Mouse (Mus musculus): ENCODE data around the gene H2al1k.
A peak's percentile ranks its signal among the peaks of the same experiment; 100 is the strongest.
"Not testable (repeated sequence)": the region's sequence is repeated elsewhere in the genome, so short reads cannot be mapped to it uniquely, and the experiment has no call there.

H2al1k gene

DNA sequence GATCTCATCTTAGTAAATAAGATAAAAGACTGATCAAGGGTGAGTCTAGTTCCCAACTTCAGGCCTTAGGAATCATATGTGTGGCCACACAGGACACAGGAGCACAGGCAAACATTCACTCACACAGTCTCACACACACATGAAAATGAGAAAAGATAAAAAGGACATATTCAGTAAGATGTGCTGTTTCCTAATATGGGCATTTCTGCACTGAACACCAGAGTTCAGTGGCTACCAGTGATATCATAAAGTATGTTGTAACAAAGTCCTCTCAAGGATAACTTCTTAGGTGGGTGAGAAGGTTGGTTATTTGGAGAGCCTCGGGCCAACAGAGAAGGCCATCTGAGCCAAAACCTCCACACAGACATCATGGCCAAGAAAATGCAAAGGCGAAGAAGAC lies at the start of gene H2al1k:
Gene H2al1k (plus strand): TSS at position 301 of the 400 bp plus-strand sequence.
- not testable (repeated sequence) for DNase-seq

DNA sequence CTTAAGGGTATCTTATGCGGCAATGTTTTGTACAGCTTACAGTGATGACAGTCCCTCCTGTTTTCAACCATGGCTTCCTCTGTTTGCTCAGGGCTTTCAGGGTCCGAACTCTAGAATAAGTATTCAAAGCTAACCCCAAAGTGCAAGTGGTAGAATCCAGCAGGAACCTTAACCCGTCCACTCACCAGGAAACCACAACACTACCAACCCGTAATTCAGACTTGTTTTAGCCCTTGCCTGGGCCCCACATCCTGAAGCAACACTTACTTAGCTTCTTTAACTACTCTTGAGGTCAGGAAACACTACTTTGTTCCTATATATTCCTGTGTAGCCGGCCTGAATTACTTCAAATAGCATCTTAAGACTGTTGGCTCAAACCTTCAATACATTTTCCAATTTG lies 47.6 kb upstream of the H2al1k start:
- DNase-seq, result no peak

DNA sequence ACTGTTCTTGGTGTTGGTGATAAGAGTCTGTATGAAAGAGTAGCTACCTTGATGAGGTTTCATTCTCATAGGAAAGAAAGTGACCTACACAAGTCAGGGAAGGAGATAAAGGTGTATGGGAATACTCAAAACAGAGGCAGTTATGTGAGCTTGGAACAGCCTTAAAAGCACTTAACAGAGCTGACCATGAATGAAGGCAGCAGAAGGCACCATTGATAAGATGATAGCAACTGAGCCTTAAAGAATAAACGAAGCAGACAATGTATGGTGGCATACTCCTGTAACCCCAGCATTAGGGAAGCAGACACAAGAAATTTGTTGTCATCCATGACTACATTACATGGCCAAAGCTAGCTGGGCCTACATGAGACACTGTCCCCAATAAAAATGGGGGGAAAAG lies 47.0 kb upstream of the H2al1k start:
- no peak for DNase-seq

DNA sequence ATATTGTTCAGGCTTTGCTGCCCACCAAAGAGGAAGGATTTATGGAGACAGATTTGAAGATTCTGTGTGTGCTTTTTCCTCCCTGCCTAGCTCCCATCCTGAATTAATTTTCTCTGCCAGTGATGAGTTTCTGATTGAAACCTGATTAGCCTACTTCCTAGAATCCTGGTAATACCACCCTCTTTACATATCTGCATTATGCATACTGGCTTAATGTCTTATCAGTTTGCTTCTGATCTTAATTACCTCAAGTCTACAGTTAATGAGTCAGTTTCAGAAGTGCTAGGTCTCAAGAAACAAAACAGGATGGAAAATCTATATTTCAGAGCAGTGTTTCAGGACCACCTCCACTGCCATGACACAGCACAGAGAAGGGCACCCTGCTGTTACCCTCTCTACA lies 34.0 kb upstream of the H2al1k start:
- not testable (repeated sequence) for DNase-seq

DNA sequence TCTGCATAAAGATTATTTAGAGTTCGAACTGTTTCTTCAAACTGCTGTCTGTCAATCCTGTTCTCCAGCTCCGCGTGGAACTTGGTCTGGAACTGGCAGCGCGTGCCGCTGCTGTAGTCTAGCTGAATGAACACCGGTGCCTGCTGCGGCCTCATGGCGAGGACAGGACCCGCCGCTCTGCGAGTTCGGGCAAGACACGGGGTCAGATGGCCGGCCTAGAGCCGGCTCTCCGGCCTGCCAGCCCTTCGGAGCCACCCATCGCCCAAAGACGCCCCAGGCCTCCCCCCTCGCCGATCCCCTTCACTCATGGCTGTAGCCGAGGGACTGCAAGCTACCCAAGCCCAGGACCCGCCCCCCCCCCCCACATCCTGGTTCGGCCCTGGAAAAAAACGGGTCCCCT lies 22.5 kb upstream of the H2al1k start:
- not testable (repeated sequence) for DNase-seq

DNA sequence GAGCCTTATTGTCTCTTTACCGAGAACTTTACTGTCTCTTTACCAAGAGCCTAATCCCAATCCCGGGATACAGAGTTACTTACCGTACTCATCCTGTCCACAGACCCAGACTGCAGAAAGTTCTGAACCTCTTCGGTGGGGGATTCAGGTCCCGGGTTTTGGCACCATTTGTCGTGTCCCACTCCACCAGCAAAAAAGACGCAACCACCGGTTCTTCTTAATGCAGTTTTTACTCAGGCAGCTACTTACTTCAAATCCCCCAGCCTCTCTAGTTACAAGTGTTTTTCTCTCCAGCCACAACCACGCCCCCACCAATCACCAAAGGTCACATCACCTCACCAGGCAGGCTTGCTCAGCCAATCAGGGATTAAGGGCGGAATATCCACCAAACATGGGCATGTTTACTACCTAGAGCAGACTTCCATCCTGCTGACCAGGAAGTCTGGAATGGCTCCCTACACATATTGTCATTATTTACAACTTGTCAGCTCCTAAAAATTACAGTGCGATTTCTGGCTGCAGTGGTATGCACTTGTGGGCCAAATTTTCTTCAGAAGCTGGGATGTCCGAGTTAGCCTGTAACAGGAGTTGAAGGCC lies 18.0 kb upstream of the H2al1k start:
- DNase-seq, result peak in 1 of 2 experiments; percentile 18

DNA sequence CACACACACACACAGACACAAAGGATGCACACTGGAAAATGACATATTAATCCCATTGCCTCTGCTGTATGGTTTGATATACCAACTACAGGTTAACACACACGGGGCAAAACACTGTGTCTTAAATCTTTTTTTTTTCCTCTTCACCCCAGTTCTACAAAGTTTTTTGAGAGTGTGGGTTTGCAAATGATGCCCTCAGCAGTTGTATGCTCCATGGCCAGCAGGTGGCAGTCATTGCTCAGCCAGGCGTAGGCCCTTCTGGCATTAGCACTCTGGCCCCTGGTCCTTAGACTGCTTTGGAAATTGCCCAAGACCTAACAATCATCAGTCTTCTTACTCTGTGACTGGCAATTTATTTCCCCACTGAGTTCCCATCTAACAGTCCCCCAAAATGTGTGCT lies 17.4 kb upstream of the H2al1k start:
- DNase-seq, result peak; percentile 40 to 78

DNA sequence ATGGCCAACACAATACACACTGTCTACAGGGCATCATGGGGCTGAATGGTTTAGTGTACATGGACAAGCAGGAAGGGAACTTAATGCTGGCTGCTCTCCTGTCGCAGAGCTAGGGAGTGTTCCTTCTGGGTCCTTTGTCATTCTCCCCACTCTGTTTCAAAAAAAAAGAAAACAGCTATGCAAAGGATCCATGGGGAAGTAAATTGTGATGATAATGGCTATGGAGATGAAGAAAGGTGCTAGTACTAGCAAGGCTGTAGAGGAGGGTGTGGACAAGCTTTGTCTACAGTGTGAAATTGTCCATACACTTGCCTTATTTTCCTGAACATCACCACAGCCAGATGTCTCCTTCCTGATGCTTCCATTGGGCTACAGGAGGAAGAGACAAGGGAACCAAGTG lies 15.4 kb upstream of the H2al1k start:
- DNase-seq, result not testable (repeated sequence)

DNA sequence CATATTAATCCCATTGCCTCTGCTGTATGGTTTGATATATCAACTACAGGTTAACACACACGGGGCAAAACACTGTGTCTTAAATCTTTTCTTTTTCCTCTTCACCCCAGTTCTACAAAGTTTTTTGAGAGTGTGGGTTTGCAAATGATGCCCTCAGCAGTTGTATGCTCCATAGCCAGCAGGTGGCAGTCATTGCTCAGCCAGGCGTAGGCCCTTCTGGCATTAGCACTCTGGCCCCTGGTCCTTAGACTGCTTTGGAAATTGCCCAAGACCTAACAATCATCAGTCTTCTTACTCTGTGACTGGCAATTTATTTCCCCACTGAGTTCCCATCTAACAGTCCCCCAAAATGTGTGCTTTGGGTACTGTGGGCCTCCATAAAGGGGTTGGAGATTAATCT lies 23.6 kb downstream of the H2al1k start:
- peak in 1 of 2 experiments; percentile 22 for DNase-seq

DNA sequence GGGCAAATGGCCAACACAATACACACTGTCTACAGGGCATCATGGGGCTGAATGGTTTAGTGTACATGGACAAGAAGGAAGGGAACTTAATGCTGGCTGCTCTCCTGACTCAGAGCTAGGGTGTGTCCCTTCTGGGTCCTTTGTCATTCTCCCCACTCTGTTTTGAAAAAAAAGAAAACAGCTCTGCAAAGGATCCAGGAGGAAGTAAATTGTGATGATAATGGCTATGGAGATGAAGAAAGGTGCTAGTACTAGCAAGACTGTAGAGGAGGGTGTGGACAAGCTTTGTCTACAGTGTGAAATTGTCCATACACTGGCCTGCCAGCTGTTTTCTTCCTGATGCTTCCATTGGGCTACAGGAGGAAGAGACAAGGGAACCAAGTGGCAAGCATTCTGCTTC lies 25.5 kb downstream of the H2al1k start:
- not testable (repeated sequence) for DNase-seq
